Mouse (Mus musculus): ENCODE results near the gene Arhgdib.

Gene Arhgdib

DNA sequence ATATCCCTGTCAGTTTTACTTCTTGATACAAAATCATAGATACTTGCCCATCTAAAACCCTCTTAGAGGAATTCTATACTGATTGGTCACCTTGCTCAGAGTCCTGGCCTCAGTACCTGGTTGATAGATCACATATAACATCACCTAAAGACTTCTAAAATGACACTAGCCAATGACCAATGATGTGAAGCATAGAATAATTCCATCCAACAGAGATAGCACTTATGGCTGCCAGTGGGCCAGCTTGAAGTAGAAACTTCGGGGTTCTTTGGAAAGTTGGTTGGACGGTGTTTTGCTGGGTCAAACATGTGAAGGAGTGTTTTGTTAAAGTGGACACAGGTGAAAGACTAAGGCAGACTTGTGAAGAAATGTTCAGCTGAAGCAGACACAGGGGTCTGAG is 8.5 kb upstream of the Arhgdib start:
- DNase-seq (ENCODE audit: low spot score), result no peak

DNA sequence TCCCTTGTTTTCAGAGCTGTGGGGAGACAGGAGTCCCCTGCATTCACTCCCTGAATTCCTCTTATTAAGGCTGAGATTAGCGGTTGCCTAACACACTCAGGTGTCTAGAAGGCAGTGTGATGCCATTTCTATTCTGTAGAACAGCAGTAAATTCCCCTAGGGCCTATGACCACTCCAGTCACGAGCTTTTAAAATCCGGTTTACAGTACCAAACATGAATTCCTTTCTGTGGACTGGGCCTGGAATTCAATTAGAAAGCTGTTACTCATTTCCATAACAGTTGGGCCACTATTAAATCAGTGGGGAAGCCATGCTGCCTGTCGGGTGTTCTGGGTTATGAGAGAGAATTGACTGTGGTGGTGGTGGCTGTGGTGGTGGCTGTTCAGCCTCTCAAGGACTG is 6.0 kb upstream of the Arhgdib start:
- no peak for DNase-seq (ENCODE audit: low spot score)

DNA sequence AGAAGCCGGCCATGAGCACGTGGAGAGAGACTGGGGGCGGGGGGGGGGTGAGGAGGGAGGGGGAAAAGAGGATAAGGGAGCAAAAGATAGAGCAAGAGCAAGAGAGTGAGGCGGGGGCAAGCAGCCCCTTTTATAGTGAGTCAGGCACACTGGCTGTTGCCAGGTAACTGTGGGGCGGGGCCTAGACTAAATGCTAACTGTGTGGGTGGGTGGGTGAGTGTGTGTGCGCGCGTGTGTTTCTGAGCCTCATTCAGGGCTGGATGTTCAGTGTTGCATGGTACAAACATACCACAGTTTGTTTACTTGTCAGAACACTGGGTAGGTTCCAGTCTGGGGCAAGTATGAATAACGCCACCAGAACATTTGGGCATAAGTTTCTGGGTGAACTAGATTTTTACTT is 5.2 kb upstream of the Arhgdib start:
- DNase-seq (ENCODE audit: low spot score), result no peak

DNA sequence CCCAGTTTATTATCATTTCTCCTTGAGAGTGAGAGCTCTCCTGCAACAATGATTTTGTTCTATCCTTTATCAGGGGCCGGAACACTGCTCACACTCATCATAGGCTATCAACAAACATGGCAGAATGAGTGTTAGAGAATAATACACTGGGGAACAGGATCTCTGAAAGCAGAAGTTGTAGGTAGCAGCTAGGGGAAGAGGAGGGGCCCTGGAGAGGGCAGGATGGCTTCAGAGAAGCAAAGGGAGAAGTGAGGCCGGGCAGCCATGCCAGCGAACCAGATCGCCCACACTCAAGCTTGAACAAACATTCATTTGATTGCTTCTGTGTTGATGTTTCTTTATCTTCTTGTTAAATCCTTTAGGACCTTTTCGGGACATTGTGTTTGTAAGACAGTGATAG is 4.5 kb upstream of the Arhgdib start:
- no peak for DNase-seq (ENCODE audit: low spot score)

GRCm38 (mm10) chr6:136944511-136944910 is 2.8 kb upstream of the Arhgdib start:
- DNase-seq (ENCODE audit: low spot score), result no peak

DNA sequence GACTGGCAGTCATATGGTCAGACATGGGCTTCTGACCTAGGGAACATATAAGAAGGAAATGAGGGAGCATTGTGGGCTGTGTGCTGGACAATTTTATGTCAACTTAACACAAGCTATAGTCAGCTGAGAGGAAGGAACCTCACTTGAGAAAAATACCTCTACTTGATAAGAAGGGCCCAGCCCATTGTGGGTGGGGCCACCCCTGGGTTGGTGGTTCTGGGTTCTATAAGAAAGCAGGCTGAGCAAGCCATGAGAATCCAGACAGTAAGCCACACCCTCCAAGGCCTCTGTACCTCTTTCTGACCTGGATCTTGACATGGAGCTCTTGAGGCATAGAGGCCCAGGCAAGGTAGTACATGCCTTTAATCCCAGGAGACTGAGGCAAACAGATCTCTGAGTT is 1.7 kb upstream of the Arhgdib start:
- no peak for DNase-seq (ENCODE audit: low spot score)

- no peak for DNase-seq (ENCODE audit: low spot score)
Measured at GRCm38 (mm10) chr6:136942280-136942679, 581 bp upstream of the Arhgdib start.

DNA sequence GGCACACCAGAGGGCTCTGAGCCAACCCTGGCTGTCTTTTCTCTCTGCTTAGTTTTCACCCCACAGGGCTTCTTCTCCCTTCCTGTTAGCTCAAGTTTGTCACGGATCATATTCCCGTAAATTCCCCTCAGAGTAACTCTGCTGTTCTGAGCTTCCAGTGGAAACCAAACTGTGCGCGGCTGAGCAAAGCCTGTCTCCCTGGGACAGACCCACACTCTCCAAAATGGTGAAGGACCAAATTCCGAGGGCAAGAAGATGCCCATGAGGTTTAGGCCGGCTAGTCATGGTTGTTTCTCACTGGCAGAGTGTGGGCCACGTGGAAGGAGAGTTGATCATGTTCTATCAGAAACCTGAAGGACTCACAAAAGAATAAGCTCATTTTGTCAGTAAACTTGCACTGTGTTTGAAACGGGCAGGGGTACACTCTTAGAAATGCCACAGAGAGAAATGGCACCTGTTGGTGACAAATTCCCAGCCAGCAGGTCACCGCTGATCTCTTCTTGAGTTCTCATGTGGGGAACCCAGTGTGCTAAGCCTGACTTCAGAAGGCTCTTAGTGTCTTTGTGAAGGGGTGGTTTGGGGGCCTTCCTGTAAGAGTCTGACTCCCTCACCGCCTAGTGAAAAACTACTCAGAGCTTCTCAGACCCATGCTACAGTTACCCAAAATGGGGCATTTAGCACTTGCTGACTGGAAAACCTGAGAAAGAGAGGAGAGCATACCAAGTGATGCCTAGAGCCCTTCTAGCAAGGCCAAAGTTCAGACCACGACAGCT is 1.3 kb downstream of the Arhgdib start:
- no peak for DNase-seq (ENCODE audit: low spot score)

DNA sequence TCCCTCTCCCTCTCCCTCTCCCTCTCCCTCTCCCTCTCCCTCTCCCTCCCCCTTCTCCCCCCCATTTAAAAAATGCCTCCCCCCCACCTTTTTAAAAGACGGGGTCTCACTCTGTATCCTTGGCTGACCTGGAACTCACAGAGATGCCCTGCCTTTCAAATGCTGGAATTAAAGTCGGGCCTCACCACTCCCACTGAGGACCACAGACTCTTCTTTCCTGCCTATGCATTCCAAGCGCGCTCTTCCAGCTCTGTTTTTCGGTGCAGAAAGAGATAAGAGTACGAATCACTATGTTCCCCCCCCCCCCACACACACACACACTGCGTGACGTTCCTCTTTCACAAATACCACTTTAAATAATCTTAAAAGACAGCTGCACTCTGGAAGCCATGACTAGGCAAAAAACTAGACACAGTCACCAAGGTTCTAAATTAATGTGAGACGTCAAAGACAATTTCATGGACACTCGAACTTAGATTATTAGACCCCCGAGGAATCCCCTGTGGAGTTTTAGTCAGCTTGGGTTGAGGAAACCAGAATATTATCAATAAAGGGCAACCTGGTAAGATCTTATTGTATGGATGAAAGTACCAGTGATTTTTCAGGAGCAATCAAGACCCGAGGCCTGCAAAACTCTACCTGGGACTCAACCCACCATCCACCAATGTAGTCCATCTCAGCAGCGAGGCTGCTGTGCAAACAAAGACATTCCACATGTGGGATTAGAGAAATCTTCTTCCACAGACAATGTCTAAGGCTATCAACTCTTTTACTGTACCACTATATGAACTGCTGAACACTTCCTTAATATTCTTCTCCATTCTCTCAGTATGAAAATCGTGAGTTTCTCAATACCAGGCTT is 2.1 kb downstream of the Arhgdib start:
- DNase-seq (ENCODE audit: low spot score), result no peak

DNA sequence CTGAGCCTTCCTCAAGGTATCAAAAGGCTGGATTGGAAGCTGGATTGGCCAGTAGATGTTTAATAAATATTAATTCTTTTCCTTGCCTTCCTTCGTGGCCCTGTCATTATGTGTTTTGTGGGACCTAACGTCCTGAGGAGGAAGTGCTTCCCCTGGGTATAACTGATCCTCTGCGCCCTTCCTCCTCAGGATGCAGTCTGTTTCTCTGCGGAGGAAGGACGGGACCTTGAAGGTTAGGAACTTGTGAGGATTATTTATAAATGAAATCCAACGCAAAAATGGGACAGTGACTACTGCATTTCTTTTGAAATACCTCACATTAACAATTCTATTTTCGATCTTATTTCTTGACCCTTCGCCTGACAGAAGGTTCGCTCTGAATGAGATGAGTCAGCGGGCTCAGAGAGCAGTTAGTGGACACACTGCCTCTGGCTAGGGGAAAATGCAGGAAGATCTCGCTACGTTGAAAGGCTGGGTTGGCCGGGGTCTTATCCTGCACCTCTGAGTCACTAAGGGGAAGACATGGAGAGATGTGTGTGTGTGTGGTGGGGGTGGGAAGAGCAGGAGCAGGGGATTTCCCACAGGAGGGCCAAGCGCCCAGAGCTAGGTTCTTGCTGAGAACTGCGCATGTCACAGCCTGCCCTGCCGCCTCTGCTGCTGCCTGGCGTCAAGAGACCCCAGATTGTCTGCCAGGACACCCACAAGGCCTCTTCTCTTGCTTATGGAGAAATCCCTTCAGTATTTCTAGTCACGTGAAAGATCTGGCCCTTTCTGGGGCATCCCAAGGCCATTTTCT is 3.2 kb downstream of the Arhgdib start:
- DNase-seq (ENCODE audit: low spot score), result no peak

- no peak for DNase-seq (ENCODE audit: low spot score)
Measured at GRCm38 (mm10) chr6:136937117-136937516, 4.6 kb downstream of the Arhgdib start.

DNA sequence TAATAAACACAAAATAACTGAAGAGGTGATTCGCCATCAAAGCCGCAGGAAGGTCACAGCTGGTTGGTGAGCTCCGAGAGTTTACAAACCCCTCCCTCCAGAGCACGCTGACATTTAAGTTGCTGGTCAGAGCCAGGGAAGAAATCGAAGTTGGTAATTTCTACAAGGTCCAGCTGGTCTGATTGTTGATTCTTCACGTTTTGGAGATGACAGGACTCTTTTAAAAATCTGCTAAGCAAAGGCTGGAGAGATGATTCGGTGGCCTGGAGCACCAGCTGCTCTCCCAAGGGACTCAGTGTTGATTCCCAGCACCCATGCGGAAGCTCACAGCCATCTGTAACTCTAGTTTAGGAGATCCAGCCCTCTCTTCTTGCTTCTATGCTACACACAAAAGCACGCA is 5.3 kb downstream of the Arhgdib start:
- no peak for DNase-seq (ENCODE audit: low spot score)

DNA sequence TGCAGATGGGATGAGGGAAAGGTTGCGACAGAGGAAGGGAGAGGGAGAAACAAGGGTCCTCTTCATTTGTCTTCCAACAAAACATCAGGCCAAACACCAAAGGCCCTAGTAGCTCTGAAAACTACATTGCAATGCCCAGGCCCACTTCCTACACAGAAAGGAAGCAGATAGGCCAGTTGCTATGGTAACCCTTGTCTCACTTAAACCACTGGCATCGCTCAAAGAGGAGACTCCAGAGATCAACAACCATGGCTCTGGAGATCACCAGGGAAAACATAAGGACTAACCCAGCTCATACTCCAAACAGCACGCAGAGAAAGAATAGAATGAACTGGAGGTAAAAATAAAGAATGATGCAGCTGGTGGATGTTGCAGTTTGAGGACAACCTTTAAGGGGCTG is 6.5 kb downstream of the Arhgdib start:
- DNase-seq (ENCODE audit: low spot score), result no peak

DNA sequence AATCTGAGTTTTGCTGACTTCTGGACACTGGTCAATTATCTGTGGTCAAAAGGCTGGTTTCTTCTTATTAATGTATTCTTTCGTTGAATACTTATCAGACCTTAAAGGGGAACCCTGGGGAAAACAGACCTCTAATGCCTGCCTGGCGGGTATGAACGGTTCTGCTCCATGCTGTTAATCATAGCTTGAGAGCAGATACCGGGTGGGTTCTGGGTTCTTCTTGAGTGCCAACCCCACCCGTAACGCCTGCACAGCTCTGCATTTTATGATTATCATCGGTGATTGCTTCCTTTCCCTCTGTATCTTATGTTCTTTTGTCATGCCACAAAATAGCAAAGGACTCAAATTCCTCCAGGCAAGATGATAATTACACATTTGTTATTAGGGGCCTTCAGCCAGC is 7.6 kb downstream of the Arhgdib start:
- DNase-seq (ENCODE audit: low spot score), result no peak

DNA sequence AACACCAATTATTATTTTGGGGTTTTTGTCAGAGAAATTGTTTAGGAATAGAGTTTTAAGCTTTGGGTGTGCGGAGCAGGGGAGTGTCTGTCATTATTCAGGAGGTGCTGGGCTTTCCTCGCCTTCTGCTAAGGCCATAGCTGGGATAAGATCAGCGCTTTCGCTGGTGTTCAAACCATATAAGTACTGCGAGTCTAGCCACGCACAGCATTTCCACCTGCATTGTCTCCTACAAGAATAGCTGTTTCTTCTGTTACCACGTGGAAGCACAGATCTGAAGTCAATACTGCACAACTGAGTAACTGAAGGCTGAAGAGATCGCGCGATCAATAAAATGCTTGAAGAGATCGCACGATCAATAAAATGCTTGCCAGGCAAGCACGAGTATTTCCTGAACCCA is 10.5 kb downstream of the Arhgdib start:
- no peak for DNase-seq (ENCODE audit: low spot score)

GRCm38 (mm10) chr6:136930677-136931076 is 11.0 kb downstream of the Arhgdib start:
- DNase-seq (ENCODE audit: low spot score), result no peak

DNA sequence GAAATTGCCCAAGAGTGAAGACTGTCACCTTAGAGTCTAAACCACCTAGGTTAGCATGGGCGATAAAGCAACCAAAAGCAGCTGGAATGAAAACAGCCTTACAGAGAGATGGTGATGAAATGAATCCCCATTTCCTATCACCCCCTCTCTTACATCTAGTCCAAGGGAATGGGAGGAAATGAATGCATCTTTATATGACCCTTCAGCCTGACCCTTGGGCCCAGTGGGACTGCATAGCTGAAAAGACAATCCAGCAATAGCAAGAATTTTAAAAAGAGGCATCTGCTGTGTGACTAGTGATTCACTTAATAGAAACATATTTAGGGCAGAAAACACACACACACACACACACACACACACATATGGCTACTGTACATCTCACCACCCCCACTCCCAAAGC is 14.1 kb downstream of the Arhgdib start:
- DNase-seq (ENCODE audit: low spot score), result no peak

DNA sequence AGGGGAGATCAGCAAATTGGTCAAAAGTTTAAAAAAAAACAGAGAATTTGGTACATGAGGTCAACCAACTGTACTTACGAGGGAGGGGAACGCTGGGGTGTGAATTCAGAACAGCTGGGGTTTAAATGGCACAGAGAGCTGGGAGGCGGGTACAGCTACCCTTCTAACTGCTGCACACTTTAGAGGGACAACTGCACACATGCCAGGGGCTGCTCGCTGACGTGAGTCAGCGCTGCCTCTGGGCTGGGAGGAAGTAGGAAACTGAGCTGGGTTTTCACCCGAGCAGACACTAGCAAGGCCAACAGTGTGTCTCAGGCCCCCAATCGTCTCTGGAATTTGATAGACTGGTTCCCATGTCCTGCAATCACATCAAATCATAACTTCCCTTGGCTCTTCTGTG is 16.6 kb downstream of the Arhgdib start:
- no peak for DNase-seq (ENCODE audit: low spot score)

- DNase-seq (ENCODE audit: low spot score), result no peak
Measured at GRCm38 (mm10) chr6:136923532-136923931, 18.2 kb downstream of the Arhgdib start, which contains the start of gene Pde6h. Gene Pde6h (plus strand): TSS chr6:136923832.

DNA sequence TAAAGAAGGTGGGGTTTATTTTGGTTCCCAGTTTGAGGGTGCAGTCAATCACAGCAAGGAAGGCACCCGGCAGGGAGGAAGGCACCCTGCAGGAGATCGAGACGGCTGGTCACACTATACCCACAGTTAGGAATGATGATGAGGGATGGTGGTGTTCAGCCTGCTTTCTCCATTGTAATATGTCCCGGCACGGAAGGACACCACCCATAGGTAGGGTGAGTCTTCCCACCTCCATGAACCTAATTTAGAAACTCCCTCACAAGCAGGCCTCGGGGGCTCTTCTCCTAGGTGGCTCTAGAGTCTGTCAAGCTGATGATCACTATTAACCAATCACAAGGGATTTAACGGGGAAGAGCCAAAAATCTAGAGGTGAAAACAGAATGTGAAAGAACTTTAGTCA is 18.8 kb downstream of the Arhgdib start:
- no peak for DNase-seq (ENCODE audit: low spot score)

DNA sequence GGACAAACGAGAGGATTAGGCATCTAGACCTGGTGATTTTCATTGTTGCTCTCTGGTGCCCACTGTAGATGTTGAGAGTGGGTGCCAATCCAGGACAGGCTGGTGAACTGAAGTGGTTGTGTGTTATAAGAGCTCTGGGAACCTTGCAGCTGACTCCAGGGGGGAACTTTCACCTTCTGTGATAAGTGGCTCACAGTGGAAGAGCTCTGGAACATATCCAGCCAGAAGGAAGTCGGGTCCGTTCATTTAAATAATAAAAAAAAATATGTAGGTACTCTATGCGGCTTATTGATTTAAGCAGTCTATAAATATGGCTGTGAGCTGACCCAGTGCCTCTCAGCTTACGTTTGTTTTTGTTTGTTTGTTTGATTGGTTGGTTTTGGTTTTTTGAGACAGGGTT is 19.6 kb downstream of the Arhgdib start, which contains the start of gene Erp27:
Gene Erp27 (minus strand): TSS at position 101 of the 400 bp plus-strand sequence.
- no peak for DNase-seq (ENCODE audit: low spot score)

DNA sequence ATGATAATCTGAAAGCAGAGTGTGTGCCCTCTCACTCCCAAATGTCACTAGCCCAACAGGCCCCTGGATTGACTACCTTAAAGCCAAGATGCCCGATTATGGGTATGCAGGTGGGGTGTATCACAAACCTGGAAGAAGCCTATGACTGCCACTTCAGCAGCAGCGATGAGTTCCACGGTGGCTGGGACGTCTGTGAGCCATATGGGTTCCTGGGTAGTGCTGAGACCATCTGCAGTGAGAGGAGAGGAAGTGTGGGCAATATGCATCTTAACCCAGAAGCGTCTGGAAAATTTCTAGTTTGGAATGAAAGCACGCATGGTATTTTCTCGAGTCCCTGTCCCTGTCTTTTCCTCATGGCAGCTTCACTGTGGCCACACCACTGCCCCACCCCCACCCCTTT is 20.1 kb downstream of the Arhgdib start:
- no peak for DNase-seq (ENCODE audit: low spot score)
